Mouse (Mus musculus) C2C12 (cell line): ENCODE data around the gene Gm28038.

ENCODE experiments used
- CTCF ChIP-seq: IDR thresholded peaks from one replicate; pipeline ENCODE4 v1.5.1; 2011; ENCODE audit not compliant: control insufficient read depth, insufficient read depth, insufficient read length
- MAX ChIP-seq: IDR thresholded peaks from one replicate; pipeline ENCODE4 v1.6.1; 2011; ENCODE audit warnings: mild to moderate bottlenecking, control low read depth

- no peak for TF ChIP-seq CTCF
- TF ChIP-seq MAX = peak; percentile 57
These were observed 22.2 kb upstream of the Gm28038 start for GRCm38 (mm10) chr2:30258600-30258999.
